In genomic region chr1:132881041-132881761, GRCm38 (mm10) we compare ENCODE assay signal across 9 mouse cellular contexts. TPM values are rescaled to one million over a fixed set of nuclear protein-coding genes. Genes with fewer than 3 reads are reported as not detected.
DNase-seq lines count a peak whose midpoint lies in the region; ATAC-seq lines count a peak whose summit lies in the region.
"Had no signal": no experiment of that assay in that cellular context is flagged by ENCODE, and none has a peak within 500 bp of the region (broad histone marks: within the 10 kb centered on the region; RNA-seq: fewer than 3 reads in every experiment).

No protein-coding gene starts in this region.

- no peaks in the 10 kb centered on the region for H3K36me3 ChIP-seq in embryonic facial prominence, embryonic 12.5 days
- no peaks in the 10 kb centered on the region for H3K36me3 ChIP-seq in heart, embryonic 16.5 days (ENCODE audit: control insufficient read depth, insufficient read depth)
- no peaks in the 10 kb centered on the region for H3K36me3 ChIP-seq in midbrain, embryonic 15.5 days (replicated peaks)

- peaks cover 67% of the 10 kb centered on the region for H3K27me3 ChIP-seq in embryonic facial prominence, embryonic 12.5 days
- peaks cover 30% of the 10 kb centered on the region for H3K27me3 ChIP-seq in heart, embryonic 16.5 days (ENCODE audit: control insufficient read depth, insufficient read depth, low read length)
- H3K27me3 ChIP-seq in midbrain, embryonic 15.5 days (replicated peaks): no peaks in the 10 kb centered on the region

- H3K4me1 ChIP-seq in embryonic facial prominence, embryonic 12.5 days: peaks cover 16% of the 10 kb centered on the region
- peaks cover 22% of the 10 kb centered on the region for H3K4me1 ChIP-seq in heart, embryonic 16.5 days (ENCODE audit: control insufficient read depth, insufficient read depth, low read length)
- H3K4me1 ChIP-seq in midbrain, embryonic 15.5 days: peaks cover 52% of the 10 kb centered on the region

- no peak for ATAC-seq in embryonic facial prominence, embryonic 12.5 days (ENCODE audit: insufficient number of reproducible peaks, insufficient read depth, low FRiP score, low TSS enrichment)
- ATAC-seq in heart, embryonic 16.5 days (replicated peaks; ENCODE audit: extremely low read depth, insufficient read depth, low FRiP score): peak; percentile 12; the same call in 1 of the 2 replicates
- ATAC-seq in midbrain, embryonic 15.5 days (replicated peaks): peak; percentile 74

- H3K27ac ChIP-seq in embryonic facial prominence, embryonic 12.5 days: no peak overlapping the region
- no peak overlapping the region for H3K27ac ChIP-seq in heart, embryonic 16.5 days (ENCODE audit: low read length)
- H3K27ac ChIP-seq in midbrain, embryonic 15.5 days: peak overlapping the region; percentile 91

- peak overlapping the region; percentile 97 for H3K4me2 ChIP-seq in embryonic facial prominence, embryonic 12.5 days (replicated peaks)
- peak overlapping the region; percentile 90 for H3K4me2 ChIP-seq in heart, embryonic 16.5 days (ENCODE audit: low read depth, low read length)
- peak overlapping the region; percentile 88 for H3K4me2 ChIP-seq in midbrain, embryonic 15.5 days

- peak overlapping the region; percentile 63 for H3K4me3 ChIP-seq in embryonic facial prominence, embryonic 12.5 days
- H3K4me3 ChIP-seq in heart, embryonic 16.5 days (ENCODE audit: low read length): peak overlapping the region; percentile 73
- peak overlapping the region; percentile 80 for H3K4me3 ChIP-seq in midbrain, embryonic 15.5 days
- H3K4me3 ChIP-seq: myocyte had no signal

- DNase-seq in ovary, postnatal 36 days (ENCODE audit: low spot score): peak; percentile 23
- DNase-seq in ovary, adult 18-20 months (ENCODE audit: low spot score): no peak
- peak; percentile 75 to 79 for DNase-seq in layer of hippocampus, postnatal 36 days
- DNase-seq in thymus, postnatal 0 days (ENCODE audit: low spot score): no peak
- no peak for DNase-seq in urinary bladder, adult 2 months (ENCODE audit: low spot score)

- under 1% methylated on average over 28 of the region's 28 CpGs for WGBS in embryonic facial prominence, embryonic 12.5 days
- WGBS in heart, embryonic 16.5 days: 3% methylated on average over 28 of the region's 28 CpGs
- under 1% methylated on average over 28 of the region's 28 CpGs for WGBS in midbrain, embryonic 15.5 days

- H3K9me3 ChIP-seq in embryonic facial prominence, embryonic 12.5 days: no peaks in the 10 kb centered on the region
- no peaks in the 10 kb centered on the region for H3K9me3 ChIP-seq in heart, embryonic 16.5 days (replicated peaks; ENCODE audit: control insufficient read depth, low read length)
- H3K9me3 ChIP-seq in midbrain, embryonic 15.5 days: no peaks in the 10 kb centered on the region

- H3K9ac ChIP-seq in embryonic facial prominence, embryonic 12.5 days: peak overlapping the region; percentile 60
- peak overlapping the region; percentile 81 for H3K9ac ChIP-seq in heart, embryonic 16.5 days (ENCODE audit: low read length)
- peak overlapping the region; percentile 95 for H3K9ac ChIP-seq in midbrain, embryonic 15.5 days

RNA-seq across cellular contexts. Expression of gene Lrrn2, which starts 1.1 kb away (rescaled TPM):
- 6.6 and 6.9 TPM in 2 replicates for polyA plus RNA-seq in embryonic facial prominence, embryonic 12.5 days (2016; fragmentation: Nextera tagmentation; extraction: Ambion mirVana)
- 8.4 and 9.3 TPM in 2 replicates for polyA plus RNA-seq in heart, embryonic 16.5 days (2015; fragmentation: Nextera tagmentation; extraction: Ambion mirVana)
- 100 to 1,000 TPM; 206 to 208 TPM for total RNA-seq in layer of hippocampus, postnatal 36 days (2021)
- 56.8 and 60.2 TPM in 2 replicates for polyA plus RNA-seq in midbrain, embryonic 15.5 days (2015; fragmentation: Nextera tagmentation; extraction: Ambion mirVana)
- polyA plus RNA-seq in thymus, postnatal 0 days (2015; fragmentation: Nextera tagmentation; extraction: Ambion mirVana): 0.15 and 0.16 TPM in 2 replicates
- polyA plus RNA-seq in urinary bladder, adult 2 months (2012; rRNA removed): 2.5 and 2.9 TPM in 2 replicates

Comparison
In these comparisons a context has a peak if more than half of its experiments do, and no peak if none do; other contexts are left out.
1. DNase-seq: peak in ovary, postnatal 36 days (single experiment) and layer of hippocampus, postnatal 36 days (2 of 2); none in ovary, adult 18-20 months (single experiment), thymus, postnatal 0 days (single experiment) and urinary bladder, adult 2 months (single experiment).
2. Peak in every context shown above with its lines, with median percentiles within 50 percentile points of each other: H3K4me2 ChIP-seq, H3K4me3 ChIP-seq and H3K9ac ChIP-seq.